Mouse (Mus musculus) liver, embryonic 11.5 days (tissue): ENCODE data around the gene Ptov1. TPM values are rescaled to one million over a fixed set of nuclear protein-coding genes. Genes with fewer than 3 reads are reported as not detected.

ENCODE experiments used
- ATAC-seq: fragments of 200-750 bp; cut with Nextera tagmentation; replicated peaks from 2 replicates; pipeline ENCODE4 v1.8.0; 2017; ENCODE audit warnings: moderate number of reproducible peaks, mild to moderate bottlenecking, moderate TSS enrichment, moderate library complexity; ENCODE audit not compliant: low FRiP score
- DNase-seq: peaks from one replicate; pipeline ENCODE4 v3.0.0-alpha.2; 2017; ENCODE audit warnings: low spot score
- H3K27ac ChIP-seq: fragments of 300-500 bp; sonication (generic); 2 replicates; pipeline ENCODE4 v1.5.1; 2014; ENCODE audit warnings: mild to moderate bottlenecking, low read depth, low read length, control low read depth
- H3K27me3 ChIP-seq: fragments of 300-500 bp; sonication (generic); replicated peaks from 2 replicates; pipeline ENCODE4 v1.6.1; 2014; ENCODE audit warnings: low read length, mixed read lengths; ENCODE audit not compliant: control insufficient read depth, insufficient read depth
- H3K36me3 ChIP-seq: fragments of 300-500 bp; sonication (generic); 2 replicates; pipeline ENCODE4 v1.6.1; 2014; ENCODE audit warnings: mild to moderate bottlenecking, low read length, moderate library complexity, mixed read lengths; ENCODE audit not compliant: control insufficient read depth, insufficient read depth
- H3K4me1 ChIP-seq: fragments of 300-500 bp; sonication (generic); replicated peaks from 2 replicates; pipeline ENCODE4 v1.6.1; 2014; ENCODE audit warnings: low read length, mixed read lengths; ENCODE audit not compliant: control insufficient read depth, insufficient read depth
- H3K4me2 ChIP-seq: fragments of 300-500 bp; sonication (generic); 2 replicates; pipeline ENCODE4 v1.6.1; 2014; ENCODE audit warnings: mild to moderate bottlenecking, control low read depth, moderate library complexity
- H3K4me3 ChIP-seq: fragments of 300-500 bp; sonication (generic); 2 replicates; pipeline ENCODE4 v1.5.1; 2014; ENCODE audit warnings: low read depth, low read length, control low read depth
- H3K9ac ChIP-seq: fragments of 300-500 bp; sonication (generic); 2 replicates; pipeline ENCODE4 v1.6.1; 2014; ENCODE audit warnings: low read depth, low read length, control low read depth
- H3K9me3 ChIP-seq: fragments of 300-500 bp; sonication (generic); 2 replicates; pipeline ENCODE4 v1.6.1; 2016; ENCODE audit warnings: low read length, inconsistent platforms, mixed read lengths; ENCODE audit not compliant: control insufficient read depth
- WGBS: fragments of 180-500 bp; shearing (Covaris S2); extraction: QIAGEN DNeasy Blood & Tissue Kit; methylation state at CpG from one replicate; pipeline ENCODE4 v1.1.7; 2014; 5-methylcytosine and 5-hydroxymethylcytosine counted together
- polyA plus RNA-seq: library from polyadenylated mRNA; unstranded; fragments of >200 nt; fragmentation: Nextera tagmentation; extraction: Ambion mirVana; gene quantifications from 2 replicates; pipeline ENCODE4 v1.2.1, GENCODE M21; 2014

The Ptov1 gene
- polyA plus RNA-seq, 1 experiment from 2014 or later: 162 TPM

DNA sequence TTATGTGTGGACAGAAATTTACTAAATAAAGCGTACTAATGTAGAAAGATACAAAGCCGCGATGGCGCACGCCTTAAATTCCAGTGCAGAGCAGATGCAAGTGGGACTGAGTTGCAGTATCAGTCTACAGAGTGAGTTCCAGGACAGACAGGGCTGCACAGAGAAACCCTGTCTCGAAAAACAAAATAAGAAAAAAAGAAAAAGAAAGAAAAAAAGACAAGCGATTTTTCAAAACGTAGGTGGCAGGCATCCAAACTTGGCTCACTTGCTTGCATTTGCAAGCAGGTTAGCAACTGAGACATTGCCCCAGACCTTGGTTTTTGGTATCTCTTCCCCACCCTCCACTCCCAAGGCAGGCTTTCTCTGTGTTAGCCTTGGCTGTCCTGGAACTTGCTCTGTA is 23.6 kb upstream of the Ptov1 start:
- DNase-seq (no peak), ATAC-seq (no peak)
- H3K9me3 ChIP-seq: no peaks in the 10 kb centered on the region
- 33% methylated on average over 8 of the region's 8 CpGs for WGBS
- peak overlapping the region; percentile 79; the same call in 1 of the 2 replicates for H3K4me3 ChIP-seq
- H3K27ac ChIP-seq: peak overlapping the region; percentile 30
- no peaks in the 10 kb centered on the region for H3K27me3 ChIP-seq
- H3K4me2 ChIP-seq: peak overlapping the region; percentile 95
- 0 out of 2 replicates have a peak overlapping the region, but pooled peaks have one; percentile 10 for H3K9ac ChIP-seq
- H3K36me3 ChIP-seq: no peaks in the 10 kb centered on the region; the same call in 1 of the 2 replicates
- H3K4me1 ChIP-seq: peaks cover 35% of the 10 kb centered on the region

DNA sequence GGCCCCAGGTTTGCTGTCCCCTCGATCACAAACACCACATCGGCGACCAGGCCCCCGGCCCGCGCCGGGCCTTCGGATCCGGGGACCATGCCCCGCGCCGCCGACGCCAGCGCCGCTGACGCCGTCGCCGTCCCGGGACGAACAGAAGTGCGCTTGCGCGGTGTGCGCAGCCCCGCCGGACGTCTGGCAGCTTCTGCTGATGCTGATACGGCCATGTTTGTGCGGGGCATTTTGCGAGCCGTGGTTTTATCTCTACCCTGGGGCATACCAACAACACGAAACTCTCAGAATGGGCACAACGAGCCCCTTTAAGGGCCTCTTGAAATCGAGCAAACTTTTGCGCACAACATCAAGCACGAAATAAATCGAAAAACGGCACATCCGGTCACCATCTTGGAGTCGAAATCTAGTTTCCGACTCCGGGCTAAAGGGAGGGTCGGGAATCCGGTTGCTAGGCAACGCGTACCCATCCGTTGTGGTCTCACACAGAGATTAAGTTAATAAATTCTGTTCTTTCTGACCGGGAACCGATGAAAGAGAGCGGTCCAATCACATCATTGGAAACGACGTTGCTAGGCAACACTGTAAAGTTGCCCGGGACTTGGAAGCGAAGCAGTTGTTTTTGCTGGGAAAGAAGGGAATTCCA is 22.8 kb upstream of the Ptov1 start, which contains the start of gene Med25:
Med25 (minus strand) TSS at position 437 of the 646 bp plus-strand sequence.
- H3K27ac ChIP-seq: peak within 1 kb of the TSS; percentile 78
- peak within 1 kb of the TSS; percentile 92 for H3K9ac ChIP-seq
- no peaks in the 10 kb centered on the region for H3K9me3 ChIP-seq
- H3K4me2 ChIP-seq: peak within 1 kb of the TSS; percentile 95
- peak within 1 kb of the TSS; percentile 79 for H3K4me3 ChIP-seq
- peak; percentile 76 for ATAC-seq
- H3K27me3 ChIP-seq: no peaks in the 10 kb centered on the region
- DNase-seq: peak; percentile 87
- H3K36me3 ChIP-seq: no peaks in the 10 kb centered on the region; the same call in 1 of the 2 replicates
- under 1% methylated on average over 56 of the region's 56 CpGs for WGBS
- peaks cover 33% of the 10 kb centered on the region for H3K4me1 ChIP-seq

DNA sequence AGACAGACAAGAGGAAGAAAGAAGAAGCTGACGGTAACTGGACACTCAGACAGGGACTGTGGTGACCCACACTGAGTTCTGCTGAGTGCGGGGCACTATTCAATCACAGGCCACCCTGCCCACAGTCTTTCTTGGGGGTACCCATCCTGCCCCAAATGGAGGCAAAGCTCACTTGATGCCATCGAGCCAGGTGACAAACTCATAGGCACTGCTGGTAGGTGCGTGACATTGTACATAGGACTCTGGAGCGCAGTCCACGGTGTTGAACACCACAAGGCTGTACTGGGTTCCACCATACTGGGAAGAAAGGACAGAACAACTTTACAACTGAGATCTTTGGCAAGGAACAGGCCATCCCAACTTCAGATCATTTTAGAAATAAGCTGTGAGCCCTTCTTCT is 22.0 kb upstream of the Ptov1 start:
- 16% methylated on average over 6 of the region's 6 CpGs for WGBS
- Histone ChIP-seq H3K4me2 (peak overlapping the region; percentile 95), H3K4me3 (peak overlapping the region; percentile 79), H3K27ac (peak overlapping the region; percentile 78), H3K9me3 (no peaks in the 10 kb centered on the region), H3K4me1 (peaks cover 25% of the 10 kb centered on the region), H3K27me3 (no peaks in the 10 kb centered on the region), H3K9ac (peak overlapping the region; percentile 92), H3K36me3 (peaks cover 2% of the 10 kb centered on the region; the same call in 1 of the 2 replicates)
- DNase-seq (no peak), ATAC-seq (no peak)

DNA sequence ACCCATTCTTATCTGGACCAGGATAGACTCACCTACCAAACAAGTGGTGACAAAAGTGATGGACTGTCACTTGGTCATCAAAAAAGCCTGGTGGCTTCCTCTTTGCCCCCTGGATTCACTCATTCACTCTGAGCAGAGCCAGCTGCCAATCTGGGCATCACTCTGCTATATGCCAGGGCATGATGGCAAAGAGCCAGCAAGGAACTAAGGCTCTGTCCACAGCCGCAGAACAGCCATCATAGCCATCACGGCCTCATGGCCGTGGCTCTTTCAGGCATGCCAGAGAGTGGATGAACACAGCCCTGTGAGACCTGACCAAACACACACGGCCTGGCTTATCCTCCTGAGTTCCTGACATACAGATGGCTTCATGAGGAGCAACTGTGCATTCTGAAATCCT is 21.1 kb upstream of the Ptov1 start:
- Histone ChIP-seq H3K4me1 (peaks cover 21% of the 10 kb centered on the region), H3K4me2 (peak overlapping the region; percentile 95), H3K27ac (no peak overlapping the region), H3K27me3 (no peaks in the 10 kb centered on the region), H3K4me3 (peak overlapping the region; percentile 79), H3K9me3 (no peaks in the 10 kb centered on the region), H3K9ac (peak overlapping the region; percentile 92; the same call in 1 of the 2 replicates), H3K36me3 (peaks cover 3% of the 10 kb centered on the region; the same call in 1 of the 2 replicates)
- DNase-seq: no peak
- no peak for ATAC-seq
- WGBS: 88% methylated on average over 4 of the region's 4 CpGs

DNA sequence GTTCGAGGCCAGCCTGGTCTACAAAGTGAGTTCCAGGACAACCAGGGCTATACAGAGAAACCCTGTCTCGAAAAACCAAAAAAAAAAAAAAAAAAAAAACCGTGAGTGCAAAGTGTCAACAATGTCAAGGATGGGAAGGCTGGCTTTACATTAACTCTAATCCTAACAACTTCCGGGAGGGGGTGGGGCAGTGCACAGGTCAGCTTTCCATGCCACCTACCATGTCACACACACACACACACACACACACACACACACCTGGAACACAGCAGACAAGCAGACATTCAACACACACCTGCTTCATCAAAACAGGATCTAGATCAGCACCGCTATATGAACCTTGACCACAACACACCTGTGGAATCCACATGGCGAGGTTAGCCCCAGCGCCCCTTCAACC is 20.6 kb upstream of the Ptov1 start:
- Histone ChIP-seq H3K9ac (0 out of 2 replicates have a peak overlapping the region, but pooled peaks have one; percentile 10), H3K4me1 (peaks cover 20% of the 10 kb centered on the region), H3K9me3 (no peaks in the 10 kb centered on the region), H3K36me3 (peaks cover 3% of the 10 kb centered on the region; the same call in 1 of the 2 replicates), H3K4me2 (peak overlapping the region; percentile 95), H3K27ac (no peak overlapping the region), H3K27me3 (no peaks in the 10 kb centered on the region), H3K4me3 (no peak overlapping the region)
- 85% methylated on average over 6 of the region's 7 CpGs for WGBS
- DNase-seq: no peak
- no peak for ATAC-seq

DNA sequence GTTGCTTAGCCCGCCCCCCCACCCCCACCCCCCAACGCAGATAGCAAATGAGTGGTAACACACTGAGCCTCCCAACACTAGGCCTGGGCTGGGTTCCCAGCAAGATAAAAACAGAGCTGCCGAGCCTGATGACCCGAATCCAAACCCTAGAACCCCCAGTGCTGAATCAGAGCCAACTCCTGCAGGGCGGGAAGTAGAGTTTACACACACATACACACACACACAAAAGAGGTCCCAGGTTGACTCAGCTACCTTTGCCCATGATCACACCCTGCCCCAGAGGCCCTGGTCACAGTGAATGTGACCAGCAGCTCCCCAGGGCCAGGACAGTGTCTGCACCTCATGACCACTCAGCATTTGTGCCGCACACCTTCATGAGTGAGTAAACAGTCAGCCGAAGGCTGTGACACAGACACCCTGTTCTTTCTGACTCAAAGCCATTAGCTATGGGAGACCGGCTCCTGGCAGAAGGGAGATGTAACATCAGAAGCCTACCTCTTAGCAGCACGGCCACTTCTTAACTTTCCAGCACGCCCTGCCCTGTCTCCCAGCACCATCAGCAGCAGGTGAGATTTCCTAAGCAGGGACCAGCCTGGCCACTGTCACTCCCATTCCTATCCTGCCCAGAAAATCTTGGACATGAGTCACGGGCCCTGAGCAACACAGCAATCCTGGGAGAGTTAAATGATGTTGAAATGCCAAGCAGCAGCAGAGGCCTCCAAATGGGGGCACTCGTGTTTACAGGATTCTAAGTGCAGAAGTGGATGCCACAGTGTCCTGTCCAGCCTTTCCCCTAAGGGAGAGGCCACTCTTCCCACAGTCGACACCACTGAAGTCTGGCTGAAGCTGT is 18.9 kb upstream of the Ptov1 start:
- ATAC-seq (no peak), DNase-seq (no peak)
- Histone ChIP-seq H3K9me3 (no peaks in the 10 kb centered on the region), H3K4me1 (peaks cover 19% of the 10 kb centered on the region), H3K27me3 (no peaks in the 10 kb centered on the region), H3K36me3 (peaks cover 11% of the 10 kb centered on the region), H3K27ac (no peak overlapping the region), H3K4me2 (no peak overlapping the region), H3K9ac (no peak overlapping the region), H3K4me3 (no peak overlapping the region)
- 81% methylated on average over 13 of the region's 13 CpGs for WGBS

DNA sequence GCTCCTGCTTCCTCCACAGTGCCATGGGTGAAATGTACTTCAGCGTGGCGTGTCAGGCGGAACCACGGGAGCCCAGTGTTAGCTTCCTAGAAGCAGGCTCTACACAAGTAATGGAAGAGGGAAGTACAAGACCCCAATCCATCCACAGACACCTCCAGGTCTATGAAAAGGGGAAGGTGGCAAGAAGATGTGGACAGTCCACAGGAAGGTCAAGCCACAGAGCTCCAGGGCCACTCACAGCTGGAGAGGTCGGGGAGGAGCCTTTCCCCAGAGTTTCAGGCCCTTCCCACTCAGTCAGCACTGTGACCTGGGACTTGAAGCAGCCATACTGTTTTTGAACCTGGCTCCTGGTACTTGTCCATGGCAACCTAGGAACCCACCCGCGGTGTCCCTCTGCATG is 17.4 kb upstream of the Ptov1 start:
- ATAC-seq: no peak
- peaks cover 19% of the 10 kb centered on the region for H3K4me1 ChIP-seq
- H3K9me3 ChIP-seq: no peaks in the 10 kb centered on the region
- no peak overlapping the region for H3K27ac ChIP-seq
- DNase-seq: no peak
- H3K36me3 ChIP-seq: peaks cover 19% of the 10 kb centered on the region
- H3K27me3 ChIP-seq: no peaks in the 10 kb centered on the region
- no peak overlapping the region for H3K4me3 ChIP-seq
- WGBS: 81% methylated on average over 7 of the region's 7 CpGs
- H3K9ac ChIP-seq: no peak overlapping the region
- H3K4me2 ChIP-seq: no peak overlapping the region

DNA sequence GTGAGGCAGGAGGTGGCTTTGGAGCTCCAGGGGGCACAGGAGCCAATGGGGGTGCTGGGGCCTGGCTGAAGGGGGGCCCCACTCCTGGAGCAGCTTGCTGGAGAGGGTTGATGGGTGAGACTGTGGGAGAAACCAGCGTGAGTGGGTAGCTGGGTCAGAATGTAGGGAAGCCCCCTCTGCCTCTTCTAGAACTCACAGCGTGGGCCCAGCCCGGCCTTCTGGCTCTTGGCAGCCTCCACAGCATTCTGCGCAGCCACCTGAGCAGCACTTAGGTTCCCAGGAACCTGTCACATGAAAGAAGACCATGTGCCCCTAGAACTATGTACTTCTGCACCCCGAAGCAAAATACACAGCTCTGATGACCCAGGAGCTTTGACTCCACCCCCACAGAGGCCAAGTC is 15.0 kb upstream of the Ptov1 start:
- H3K4me3 ChIP-seq: no peak overlapping the region
- no peak overlapping the region for H3K9ac ChIP-seq
- no peak for ATAC-seq
- H3K9me3 ChIP-seq: no peaks in the 10 kb centered on the region
- H3K27me3 ChIP-seq: no peaks in the 10 kb centered on the region
- DNase-seq: no peak
- no peak overlapping the region for H3K4me2 ChIP-seq
- 95% methylated on average over 5 of the region's 5 CpGs for WGBS
- peaks cover 8% of the 10 kb centered on the region; the same call in 1 of the 2 replicates for H3K4me1 ChIP-seq
- no peak overlapping the region for H3K27ac ChIP-seq
- H3K36me3 ChIP-seq: peaks cover 40% of the 10 kb centered on the region
